Mouse (Mus musculus): Measurements from ENCODE around the gene Gpr25. TPM values are rescaled to one million over a fixed set of nuclear protein-coding genes. Genes with fewer than 3 reads are reported as not detected.
A peak's percentile ranks its signal among the peaks of the same experiment; 100 is the strongest.

Gene Gpr25
- total and polyA plus RNA-seq, 2 experiments from 2014 or later: 1.3 to 2.1 TPM

DNA sequence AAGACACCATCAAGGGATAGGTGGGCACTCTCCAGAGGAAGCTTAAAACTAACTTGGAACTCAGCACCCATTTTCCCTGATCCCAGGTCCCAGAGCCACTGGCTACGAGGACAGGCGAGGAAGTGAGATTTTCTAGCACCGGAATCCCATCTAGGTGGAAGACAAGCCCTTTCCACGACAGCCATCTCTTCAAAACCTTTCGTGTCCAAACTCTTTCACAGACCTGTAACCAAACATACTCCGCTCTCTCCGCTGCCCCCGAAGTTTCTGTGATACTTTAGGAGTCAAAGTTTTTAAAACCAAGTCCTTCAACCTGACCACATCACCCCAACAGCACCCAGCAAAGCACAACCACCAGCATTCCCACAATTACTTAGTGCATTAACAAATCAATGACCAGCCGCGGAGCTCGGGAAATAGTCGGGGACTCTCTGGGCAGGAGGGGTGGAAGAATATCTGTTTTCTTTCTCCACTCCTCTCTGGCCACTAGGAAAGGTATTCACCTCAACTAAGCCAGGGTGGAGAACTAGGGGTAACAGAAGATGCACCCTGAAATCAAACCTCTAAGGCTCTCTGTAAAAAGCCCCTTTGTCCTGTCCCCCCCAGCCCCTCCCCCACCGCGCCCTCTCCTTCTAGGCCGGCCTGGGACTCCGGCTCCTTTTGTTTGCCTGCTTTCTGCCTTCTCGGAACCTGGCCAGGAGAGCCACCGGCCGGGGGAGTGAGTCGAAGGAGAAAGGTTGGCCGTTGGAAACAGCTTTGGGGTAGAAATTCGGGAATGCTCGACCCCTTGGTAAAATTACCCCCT lies 27.5 kb downstream of the Gpr25 start:
- 0 out of 2 replicates have a peak, but pooled peaks cover 4% of the 10 kb centered on the region for H3K27me3 ChIP-seq (ENCODE audit: insufficient read depth, low read length)
- ATAC-seq (ENCODE audit: low FRiP score): no peak
- H3K4me3 ChIP-seq (ENCODE audit: low read depth, low read length): peak overlapping the region; percentile 54
- H3K27ac ChIP-seq (ENCODE audit: low read depth, low read length): no peak overlapping the region
- DNase-seq (ENCODE audit: low spot score): no peak
- H3K4me2 ChIP-seq (ENCODE audit: low read depth, low read length, poor library complexity, severe bottlenecking): peak overlapping the region; percentile 91
- peaks cover 8% of the 10 kb centered on the region for H3K4me1 ChIP-seq (ENCODE audit: insufficient read depth, low read length)
- 3% methylated on average over 23 of the region's 23 CpGs for WGBS
- TF ChIP-seq CTCF (IDR thresholded peaks at IDR 0.05): no peak
- H3K36me3 ChIP-seq (ENCODE audit: insufficient read depth, low read length): no peaks in the 10 kb centered on the region
- H3K9ac ChIP-seq (replicated peaks; ENCODE audit: low read length, poor library complexity, severe bottlenecking): no peak overlapping the region
- no peaks in the 10 kb centered on the region for H3K9me3 ChIP-seq (ENCODE audit: low read length)

DNA sequence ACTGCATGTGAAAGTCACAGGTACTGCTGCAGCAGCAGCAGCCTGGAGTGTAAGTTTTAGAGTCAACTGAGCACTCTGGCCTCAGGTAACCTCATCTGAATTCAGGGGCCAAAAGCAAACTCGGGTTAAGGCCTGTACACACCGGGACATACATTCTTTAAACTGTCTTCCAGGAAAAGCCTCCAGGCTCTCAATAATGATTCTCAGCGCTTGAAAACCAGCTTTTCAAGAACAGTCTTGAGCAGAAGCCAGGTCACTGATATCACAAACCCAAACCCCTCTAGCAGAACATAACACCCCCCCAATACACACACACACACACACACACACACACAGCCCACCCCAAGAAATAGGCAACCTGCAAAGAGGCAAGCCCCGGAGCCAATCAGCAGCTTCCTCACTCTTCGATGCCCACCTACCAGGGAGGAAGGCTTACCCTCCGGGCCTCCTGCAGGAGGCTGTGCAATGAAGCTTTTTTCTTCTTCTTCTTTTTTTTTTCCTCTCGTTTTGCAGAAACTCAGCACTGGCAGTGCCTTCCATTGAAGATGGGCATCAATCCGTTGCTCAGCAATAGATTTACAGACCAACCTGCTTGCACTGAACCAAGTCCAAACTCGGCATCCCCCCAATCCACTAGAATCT lies 28.3 kb downstream of the Gpr25 start:
- Histone ChIP-seq H3K9me3 (ENCODE audit: low read length) (no peaks in the 10 kb centered on the region), H3K4me3 (ENCODE audit: low read depth, low read length) (peak overlapping the region; percentile 54; the same call in 1 of the 2 replicates), H3K9ac (replicated peaks; ENCODE audit: low read length, poor library complexity, severe bottlenecking) (no peak overlapping the region), H3K27me3 (ENCODE audit: insufficient read depth, low read length) (0 out of 2 replicates have a peak, but pooled peaks cover 4% of the 10 kb centered on the region), H3K36me3 (ENCODE audit: insufficient read depth, low read length) (no peaks in the 10 kb centered on the region), H3K4me1 (ENCODE audit: insufficient read depth, low read length) (peaks cover 8% of the 10 kb centered on the region), H3K4me2 (ENCODE audit: low read depth, low read length, poor library complexity, severe bottlenecking) (peak overlapping the region; percentile 91), H3K27ac (ENCODE audit: low read depth, low read length) (no peak overlapping the region)
- ATAC-seq (ENCODE audit: low FRiP score) (no peak), DNase-seq (ENCODE audit: low spot score) (no peak)
- WGBS: 4% methylated on average over 9 of the region's 9 CpGs
- no peak for TF ChIP-seq CTCF (IDR thresholded peaks at IDR 0.05)

DNA sequence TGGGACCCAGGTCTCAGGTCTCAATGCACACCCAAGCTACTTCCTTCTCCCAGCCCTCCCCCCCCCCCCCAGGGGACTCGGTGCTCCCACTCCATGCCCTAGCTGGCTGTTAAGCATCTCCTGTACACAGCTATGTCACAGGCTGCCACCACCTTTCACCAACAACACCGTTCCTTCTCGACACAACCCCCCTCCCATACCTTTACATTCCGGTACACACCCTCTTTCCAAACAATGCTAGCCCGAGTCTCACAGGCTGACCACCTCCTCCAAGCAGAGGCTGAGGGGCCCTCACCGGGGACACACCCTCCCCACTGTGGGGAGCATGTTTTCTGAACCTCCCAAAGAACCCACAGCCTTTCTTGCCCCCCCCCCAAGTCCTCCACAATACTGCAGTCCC lies 29.1 kb downstream of the Gpr25 start:
- H3K4me3 ChIP-seq (ENCODE audit: low read depth, low read length): no peak overlapping the region
- H3K9me3 ChIP-seq (ENCODE audit: low read length): no peaks in the 10 kb centered on the region
- H3K4me2 ChIP-seq (ENCODE audit: low read depth, low read length, poor library complexity, severe bottlenecking): peak overlapping the region; percentile 29
- H3K27me3 ChIP-seq (ENCODE audit: insufficient read depth, low read length): 0 out of 2 replicates have a peak, but pooled peaks cover 4% of the 10 kb centered on the region
- ATAC-seq (ENCODE audit: low FRiP score) (no peak), DNase-seq (ENCODE audit: low spot score) (no peak)
- H3K9ac ChIP-seq (replicated peaks; ENCODE audit: low read length, poor library complexity, severe bottlenecking): no peak overlapping the region
- 9% methylated on average over 6 of the region's 6 CpGs for WGBS
- no peak overlapping the region for H3K27ac ChIP-seq (ENCODE audit: low read depth, low read length)
- H3K36me3 ChIP-seq (ENCODE audit: insufficient read depth, low read length): no peaks in the 10 kb centered on the region
- no peak for TF ChIP-seq CTCF (IDR thresholded peaks at IDR 0.05)
- peaks cover 8% of the 10 kb centered on the region for H3K4me1 ChIP-seq (ENCODE audit: insufficient read depth, low read length)

DNA sequence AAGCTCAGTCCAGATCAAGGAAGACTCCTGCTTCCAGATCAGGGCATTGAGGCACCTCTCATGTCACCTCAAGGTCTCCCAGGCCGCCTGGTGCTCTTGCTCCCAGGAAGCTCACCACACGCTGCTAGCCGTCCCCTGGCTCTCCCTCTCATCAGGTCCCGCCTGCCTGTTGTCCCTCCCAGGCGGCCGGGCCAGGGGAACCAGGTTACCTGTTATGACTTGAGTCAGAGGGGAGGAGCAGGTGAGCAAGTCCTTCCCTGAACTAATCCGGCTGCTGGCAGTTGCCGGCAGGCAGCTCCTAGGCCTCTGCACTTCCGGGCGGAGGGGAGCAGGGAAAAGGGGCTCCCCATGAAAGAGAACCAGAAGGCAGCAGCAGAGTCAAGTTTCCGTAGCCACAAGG lies 30.5 kb downstream of the Gpr25 start:
- Histone ChIP-seq H3K36me3 (ENCODE audit: insufficient read depth, low read length) (no peaks in the 10 kb centered on the region), H3K9ac (replicated peaks; ENCODE audit: low read length, poor library complexity, severe bottlenecking) (no peak overlapping the region), H3K4me2 (ENCODE audit: low read depth, low read length, poor library complexity, severe bottlenecking) (0 out of 2 replicates have a peak overlapping the region, but pooled peaks have one; percentile 7), H3K27me3 (ENCODE audit: insufficient read depth, low read length) (no peaks in the 10 kb centered on the region), H3K4me3 (ENCODE audit: low read depth, low read length) (no peak overlapping the region), H3K27ac (ENCODE audit: low read depth, low read length) (no peak overlapping the region), H3K9me3 (ENCODE audit: low read length) (no peaks in the 10 kb centered on the region), H3K4me1 (ENCODE audit: insufficient read depth, low read length) (peaks cover 11% of the 10 kb centered on the region)
- WGBS: 55% methylated on average over 11 of the region's 11 CpGs
- no peak for TF ChIP-seq CTCF (IDR thresholded peaks at IDR 0.05)
- no peak for DNase-seq (ENCODE audit: low spot score)
- ATAC-seq (ENCODE audit: low FRiP score): no peak

DNA sequence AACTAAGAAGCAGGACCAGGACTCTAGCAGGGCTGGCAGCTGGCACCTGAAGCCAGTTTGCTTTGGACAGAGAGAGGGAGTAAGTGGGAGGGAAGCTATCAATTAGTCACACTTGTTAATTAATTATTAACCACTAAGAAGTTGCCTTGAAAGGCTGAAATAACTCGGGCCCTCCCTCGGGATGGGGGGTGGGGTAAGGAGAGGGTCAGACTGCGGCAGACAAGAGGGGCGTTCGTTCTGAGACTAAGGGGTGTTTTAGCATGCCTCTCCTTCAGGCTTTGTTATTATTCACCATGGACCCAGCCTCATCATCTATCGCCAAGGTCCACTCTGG lies 31.7 kb downstream of the Gpr25 start:
- H3K9ac ChIP-seq (replicated peaks; ENCODE audit: low read length, poor library complexity, severe bottlenecking): no peak overlapping the region
- no peak for ATAC-seq (ENCODE audit: low FRiP score)
- DNase-seq (ENCODE audit: low spot score): peak; percentile 30
- no peak overlapping the region for H3K4me3 ChIP-seq (ENCODE audit: low read depth, low read length)
- no peak for TF ChIP-seq CTCF (IDR thresholded peaks at IDR 0.05)
- 26% methylated on average over 6 of the region's 6 CpGs for WGBS
- peaks cover 15% of the 10 kb centered on the region for H3K4me1 ChIP-seq (ENCODE audit: insufficient read depth, low read length)
- no peak overlapping the region for H3K4me2 ChIP-seq (ENCODE audit: low read depth, low read length, poor library complexity, severe bottlenecking)
- H3K27me3 ChIP-seq (ENCODE audit: insufficient read depth, low read length): no peaks in the 10 kb centered on the region
- H3K36me3 ChIP-seq (ENCODE audit: insufficient read depth, low read length): no peaks in the 10 kb centered on the region
- H3K27ac ChIP-seq (ENCODE audit: low read depth, low read length): no peak overlapping the region
- no peaks in the 10 kb centered on the region for H3K9me3 ChIP-seq (ENCODE audit: low read length)
